Mouse (Mus musculus) intestine, embryonic 14.5 days (tissue): ENCODE results near the gene E130309D02Rik. TPM values are rescaled to one million over a fixed set of nuclear protein-coding genes. Genes with fewer than 3 reads are reported as not detected.

ENCODE experiments used
- ATAC-seq: fragments of 200-750 bp; cut with Nextera tagmentation; replicated peaks from 2 replicates; pipeline ENCODE4 v1.8.0; 2017; ENCODE audit warnings: low read depth, moderate number of reproducible peaks, moderate TSS enrichment, moderate library complexity; ENCODE audit not compliant: low FRiP score, low TSS enrichment
- DNase-seq: peaks from one replicate; pipeline ENCODE4 v3.0.0-alpha.2; 2018; ENCODE audit warnings: low spot score
- H3K27ac ChIP-seq: fragments of 300-500 bp; sonication (generic); 2 replicates; pipeline ENCODE4 v1.5.1; 2014; ENCODE audit warnings: low read depth, mild to moderate bottlenecking, control low read depth
- H3K27me3 ChIP-seq: fragments of 300-500 bp; sonication (generic); replicated peaks from 2 replicates; pipeline ENCODE4 v1.6.1; 2014; ENCODE audit warnings: low read length, control low read depth; ENCODE audit not compliant: control insufficient read depth, insufficient read depth
- H3K36me3 ChIP-seq: fragments of 300-500 bp; sonication (generic); 2 replicates; pipeline ENCODE4 v1.6.1; 2014; ENCODE audit warnings: low read length, control low read depth; ENCODE audit not compliant: control insufficient read depth, insufficient read depth
- H3K4me1 ChIP-seq: fragments of 300-500 bp; sonication (generic); replicated peaks from 2 replicates; pipeline ENCODE4 v1.6.1; 2014; ENCODE audit warnings: low read length, control low read depth, mixed read lengths; ENCODE audit not compliant: control insufficient read depth, insufficient read depth
- H3K4me2 ChIP-seq: fragments of 300-500 bp; sonication (generic); 2 replicates; pipeline ENCODE4 v1.6.1; 2014; ENCODE audit warnings: low read length
- H3K4me3 ChIP-seq: fragments of 300-500 bp; sonication (generic); 2 replicates; pipeline ENCODE4 v1.5.1; 2014; ENCODE audit warnings: low read depth, low read length, control low read depth, mixed read lengths
- H3K9ac ChIP-seq: fragments of 300-500 bp; sonication (generic); 2 replicates; pipeline ENCODE4 v1.6.1; 2014; ENCODE audit warnings: mild to moderate bottlenecking, low read length
- H3K9me3 ChIP-seq: fragments of 300-500 bp; sonication (generic); 2 replicates; pipeline ENCODE4 v1.6.1; 2016; ENCODE audit warnings: low read length, control low read depth; ENCODE audit not compliant: control insufficient read depth
- WGBS: fragments of 180-500 bp; shearing (Covaris S2); extraction: QIAGEN DNeasy Blood & Tissue Kit; methylation state at CpG from one replicate; pipeline ENCODE4 v1.1.7; 2014; 5-methylcytosine and 5-hydroxymethylcytosine counted together
- polyA plus RNA-seq: library from polyadenylated mRNA; unstranded; fragments of >200 nt; fragmentation: Nextera tagmentation; extraction: Ambion mirVana; gene quantifications from 2 replicates; pipeline ENCODE4 v1.2.1, GENCODE M21; 2014

The E130309D02Rik gene
- polyA plus RNA-seq, 1 experiment from 2014 or later: 37.5 TPM

GRCm38 (mm10) chr5:143284762-143285161, 30.4 kb downstream of the E130309D02Rik start:
- WGBS: 46% methylated on average over 6 of the region's 6 CpGs

GRCm38 (mm10) chr5:143279247-143279646, 35.9 kb downstream of the E130309D02Rik start:
- no peak for DNase-seq
- ATAC-seq: no peak
- Histone ChIP-seq H3K4me3 (no peak overlapping the region), H3K36me3 (no peaks in the 10 kb centered on the region), H3K27me3 (0 out of 2 replicates have a peak, but pooled peaks cover 12% of the 10 kb centered on the region), H3K4me2 (no peak overlapping the region), H3K9ac (no peak overlapping the region), H3K27ac (no peak overlapping the region), H3K4me1 (no peaks in the 10 kb centered on the region), H3K9me3 (no peaks in the 10 kb centered on the region)
- 45% methylated on average over 10 of the region's 10 CpGs for WGBS

More at GRCm38 (mm10) chr5:143284762-143285161, 30.4 kb downstream of the E130309D02Rik start:
- Histone ChIP-seq H3K27ac (no peak overlapping the region), H3K27me3 (peaks cover 49% of the 10 kb centered on the region), H3K9ac (no peak overlapping the region), H3K4me2 (no peak overlapping the region), H3K36me3 (no peaks in the 10 kb centered on the region), H3K9me3 (no peaks in the 10 kb centered on the region), H3K4me1 (no peaks in the 10 kb centered on the region), H3K4me3 (no peak overlapping the region)
- no peak for DNase-seq
- ATAC-seq: no peak

GRCm38 (mm10) chr5:143275761-143276160, 39.4 kb downstream of the E130309D02Rik start:
- H3K4me2 ChIP-seq: no peak overlapping the region
- DNase-seq: no peak
- H3K27me3 ChIP-seq: 0 out of 2 replicates have a peak, but pooled peaks cover 9% of the 10 kb centered on the region
- H3K4me3 ChIP-seq: no peak overlapping the region
- no peaks in the 10 kb centered on the region for H3K36me3 ChIP-seq
- WGBS: 64% methylated on average over 5 of the region's 5 CpGs
- ATAC-seq: no peak
- H3K4me1 ChIP-seq: peaks cover 1% of the 10 kb centered on the region; the same call in 1 of the 2 replicates
- no peak overlapping the region for H3K27ac ChIP-seq
- H3K9me3 ChIP-seq: no peaks in the 10 kb centered on the region
- no peak overlapping the region for H3K9ac ChIP-seq

GRCm38 (mm10) chr5:143272540-143273330, 42.4 kb downstream of the E130309D02Rik start:
- Histone ChIP-seq H3K4me2 (no peak overlapping the region), H3K4me1 (peaks cover 6% of the 10 kb centered on the region), H3K36me3 (no peaks in the 10 kb centered on the region), H3K9ac (no peak overlapping the region), H3K27me3 (0 out of 2 replicates have a peak, but pooled peaks cover 2% of the 10 kb centered on the region), H3K9me3 (no peaks in the 10 kb centered on the region), H3K4me3 (no peak overlapping the region), H3K27ac (no peak overlapping the region)
- DNase-seq (no peak), ATAC-seq (no peak)
- 92% methylated on average over 16 of the region's 16 CpGs for WGBS

- Histone ChIP-seq H3K27me3 (0 out of 2 replicates have a peak, but pooled peaks cover 2% of the 10 kb centered on the region), H3K4me1 (peaks cover 6% of the 10 kb centered on the region), H3K9ac (no peak overlapping the region), H3K4me3 (no peak overlapping the region), H3K4me2 (no peak overlapping the region), H3K27ac (no peak overlapping the region), H3K9me3 (no peaks in the 10 kb centered on the region), H3K36me3 (no peaks in the 10 kb centered on the region)
- ATAC-seq (no peak), DNase-seq (no peak)
- WGBS: 70% methylated on average over 3 of the region's 3 CpGs
These were observed 43.1 kb downstream of the E130309D02Rik start for GRCm38 (mm10) chr5:143272108-143272507.

- H3K9ac ChIP-seq: no peak overlapping the region
- no peak overlapping the region for H3K4me2 ChIP-seq
- H3K27ac ChIP-seq: no peak overlapping the region
- 0 out of 2 replicates have a peak, but pooled peaks cover 2% of the 10 kb centered on the region for H3K27me3 ChIP-seq
- H3K9me3 ChIP-seq: no peaks in the 10 kb centered on the region
- H3K4me1 ChIP-seq: peaks cover 6% of the 10 kb centered on the region
- ATAC-seq: no peak
- 85% methylated on average over 6 of the region's 6 CpGs for WGBS
- no peaks in the 10 kb centered on the region for H3K36me3 ChIP-seq
- no peak for DNase-seq
- H3K4me3 ChIP-seq: no peak overlapping the region
These were observed 43.5 kb downstream of the E130309D02Rik start for GRCm38 (mm10) chr5:143271642-143272041.

- Histone ChIP-seq H3K27me3 (no peaks in the 10 kb centered on the region), H3K4me3 (peak overlapping the region; percentile 86), H3K36me3 (no peaks in the 10 kb centered on the region), H3K4me2 (peak overlapping the region; percentile 91), H3K27ac (no peak overlapping the region), H3K4me1 (peaks cover 6% of the 10 kb centered on the region), H3K9ac (peak overlapping the region; percentile 84), H3K9me3 (no peaks in the 10 kb centered on the region)
- no peak for DNase-seq
- ATAC-seq: peak; percentile 38; the same call in 1 of the 2 replicates
- 5% methylated on average over 12 of the region's 12 CpGs for WGBS
These were observed 45.0 kb downstream of the E130309D02Rik start for GRCm38 (mm10) chr5:143270151-143270519.

GRCm38 (mm10) chr5:143269363-143270150, 45.6 kb downstream of the E130309D02Rik start, which contains the start of gene Zfp316:
Gene Zfp316 (minus strand): TSS chr5:143270022.
- WGBS: under 1% methylated on average over 65 of the region's 79 CpGs
- ATAC-seq (peak; percentile 87), DNase-seq (peak; percentile 79)
- H3K27me3 ChIP-seq: no peaks in the 10 kb centered on the region
- H3K4me1 ChIP-seq: peaks cover 6% of the 10 kb centered on the region
- peak within 1 kb of the TSS; percentile 91 for H3K4me2 ChIP-seq
- peak within 1 kb of the TSS; percentile 86 for H3K4me3 ChIP-seq
- H3K9me3 ChIP-seq: no peaks in the 10 kb centered on the region
- H3K27ac ChIP-seq: no peak within 1 kb of the TSS
- peak within 1 kb of the TSS; percentile 84 for H3K9ac ChIP-seq
- no peaks in the 10 kb centered on the region for H3K36me3 ChIP-seq
